Mouse (Mus musculus) G1E (cell line): ENCODE results near the gene Iqgap1. TPM values are rescaled to one million over a fixed set of nuclear protein-coding genes. Genes with fewer than 3 reads are reported as not detected.

Source experiments
- ATAC-seq: 2 replicates; pipeline ENCODE4 v1.8.0; 2016; ENCODE audit warnings: mild to moderate bottlenecking; ENCODE audit not compliant: insufficient number of reproducible peaks, poor library complexity, low FRiP score, severe bottlenecking; ENCODE audit errors: extremely low read depth
- DNase-seq: peaks from one replicate; pipeline ENCODE4 v3.0.0; 2012; ENCODE audit warnings: low spot score
- H3K27me3 ChIP-seq: 2 replicates; pipeline ENCODE4 v1.6.1; 2012; ENCODE audit warnings: mild to moderate bottlenecking, low read length, inconsistent platforms; ENCODE audit not compliant: insufficient read depth
- H3K36me3 ChIP-seq: replicated peaks from 2 replicates; pipeline ENCODE3; 2012; ENCODE audit warnings: mild to moderate bottlenecking, inconsistent platforms
- H3K4me1 ChIP-seq: 2 replicates; pipeline ENCODE4 v1.6.1; 2012; ENCODE audit warnings: low read depth, low read length, inconsistent platforms, mixed read lengths; ENCODE audit not compliant: insufficient read depth
- H3K4me3 ChIP-seq: 2 replicates; pipeline ENCODE4 v1.5.1; 2012; ENCODE audit warnings: low read depth, mild to moderate bottlenecking, inconsistent platforms, low read length, moderate library complexity, mixed read lengths
- H3K9me3 ChIP-seq: replicated peaks from 2 replicates; pipeline ENCODE4 v1.6.1; 2012; ENCODE audit warnings: inconsistent platforms
- CTCF ChIP-seq: IDR thresholded peaks from 2 replicates; pipeline ENCODE4 v1.5.1; 2012; ENCODE audit warnings: low read depth, low read length, inconsistent platforms, mixed read lengths
- GATA1 ChIP-seq: IDR thresholded peaks from 2 replicates; pipeline ENCODE4 v1.6.1; 2012; ENCODE audit warnings: borderline replicate concordance, low read length, inconsistent platforms, mixed read lengths
- GATA2 ChIP-seq: IDR thresholded peaks from 2 replicates; pipeline ENCODE4 v1.6.1; 2012; ENCODE audit warnings: low read depth, low read length, inconsistent platforms, borderline replicate concordance
- POLR2AphosphoS5 ChIP-seq: IDR thresholded peaks from 2 replicates; pipeline ENCODE4 v1.6.1; 2012; ENCODE audit warnings: low read depth, low read length, inconsistent platforms; ENCODE audit not compliant: insufficient replicate concordance
- TAL1 ChIP-seq: conservative IDR thresholded peaks from 2 replicates; pipeline ENCODE4 v1.6.1; 2012; ENCODE audit warnings: low read depth, low read length, inconsistent platforms, mixed read lengths
- polyA plus RNA-seq: library from polyadenylated mRNA; stranded (reverse); fragments of >175 nt; gene quantifications from 2 replicates; pipeline ENCODE4 v1.2.3, GENCODE M21; 2012
- total RNA-seq, 2 experiments: library from RNA; stranded (forward) in 1 of 2; stranded (reverse) in 1 of 2; fragments of 200-1000 nt in 1 of 2; fragments of >200 nt in 1 of 2; fragmentation: Nextera tagmentation in 1 of 2; gene quantifications; 2 replicates each; pipeline ENCODE4 v1.2.3; 2014 to 2017

Iqgap1 gene
- total and polyA plus RNA-seq, 3 experiments: 22.0 to 179 (median 174) TPM

GRCm38 (mm10) chr7:80698940-80699339 is 126.8 kb downstream of the Iqgap1 start:
- DNase-seq (no peak), ATAC-seq (no peak)
- H3K4me1 ChIP-seq: peaks cover 69% of the 10 kb centered on the region
- TF ChIP-seq TAL1 (no peak), CTCF (no peak)
- H3K9me3 ChIP-seq: peaks cover 9% of the 10 kb centered on the region
- no peak overlapping the region for H3K4me3 ChIP-seq
- H3K27me3 ChIP-seq: no peaks in the 10 kb centered on the region
- H3K36me3 ChIP-seq: no peaks in the 10 kb centered on the region

- H3K4me1 ChIP-seq: peaks cover 59% of the 10 kb centered on the region
- H3K4me3 ChIP-seq: no peak overlapping the region
- TF ChIP-seq POLR2AphosphoS5 (no peak), TAL1 (no peak), GATA2 (no peak), CTCF (no peak), GATA1 (no peak)
- no peaks in the 10 kb centered on the region for H3K36me3 ChIP-seq
- DNase-seq (no peak), ATAC-seq (no peak)
- no peaks in the 10 kb centered on the region for H3K27me3 ChIP-seq
- peaks cover 9% of the 10 kb centered on the region for H3K9me3 ChIP-seq
Observed at GRCm38 (mm10) chr7:80697859-80698258, 127.9 kb downstream of the Iqgap1 start.

GRCm38 (mm10) chr7:80696903-80697302 is 128.9 kb downstream of the Iqgap1 start:
- Histone ChIP-seq H3K27me3 (no peaks in the 10 kb centered on the region), H3K4me1 (peaks cover 52% of the 10 kb centered on the region), H3K4me3 (no peak overlapping the region; the same call in 1 of the 2 replicates), H3K36me3 (no peaks in the 10 kb centered on the region), H3K9me3 (peaks cover 9% of the 10 kb centered on the region)
- TF ChIP-seq GATA1: no peak
- TF ChIP-seq TAL1: no peak
- TF ChIP-seq GATA2: no peak
- TF ChIP-seq POLR2AphosphoS5: no peak
- no peak for TF ChIP-seq CTCF
- ATAC-seq (peak; percentile 78), DNase-seq (no peak)

GRCm38 (mm10) chr7:80696334-80696733 is 129.4 kb downstream of the Iqgap1 start:
- Histone ChIP-seq H3K4me3 (no peak overlapping the region), H3K36me3 (no peaks in the 10 kb centered on the region), H3K4me1 (peaks cover 52% of the 10 kb centered on the region), H3K9me3 (peaks cover 9% of the 10 kb centered on the region), H3K27me3 (no peaks in the 10 kb centered on the region)
- DNase-seq: no peak
- TF ChIP-seq GATA1 (no peak), TAL1 (no peak), POLR2AphosphoS5 (no peak), GATA2 (no peak), CTCF (no peak)
- ATAC-seq: no peak

- no peak for DNase-seq
- no peak overlapping the region for H3K4me3 ChIP-seq
- no peak for ATAC-seq
- H3K9me3 ChIP-seq: no peaks in the 10 kb centered on the region; the same call in 1 of the 2 replicates
- no peaks in the 10 kb centered on the region for H3K36me3 ChIP-seq
- H3K27me3 ChIP-seq: no peaks in the 10 kb centered on the region
- TF ChIP-seq GATA1: no peak
- TF ChIP-seq GATA2: no peak
- no peak for TF ChIP-seq TAL1
- TF ChIP-seq POLR2AphosphoS5: no peak
- no peak for TF ChIP-seq CTCF
- H3K4me1 ChIP-seq: peaks cover 51% of the 10 kb centered on the region
Observed at GRCm38 (mm10) chr7:80692472-80692871, 133.3 kb downstream of the Iqgap1 start.

- DNase-seq: no peak
- no peaks in the 10 kb centered on the region; the same call in 1 of the 2 replicates for H3K9me3 ChIP-seq
- H3K4me3 ChIP-seq: no peak overlapping the region
- TF ChIP-seq CTCF (no peak), POLR2AphosphoS5 (no peak), GATA1 (no peak), GATA2 (no peak), TAL1 (no peak)
- no peaks in the 10 kb centered on the region for H3K36me3 ChIP-seq
- peaks cover 47% of the 10 kb centered on the region for H3K4me1 ChIP-seq
- ATAC-seq: no peak
- no peaks in the 10 kb centered on the region for H3K27me3 ChIP-seq
Observed at GRCm38 (mm10) chr7:80691131-80691530, 134.6 kb downstream of the Iqgap1 start.

- H3K9me3 ChIP-seq: no peaks in the 10 kb centered on the region; the same call in 1 of the 2 replicates
- TF ChIP-seq POLR2AphosphoS5: no peak
- no peaks in the 10 kb centered on the region for H3K27me3 ChIP-seq
- peaks cover 51% of the 10 kb centered on the region for H3K4me1 ChIP-seq
- peak overlapping the region; percentile 94 for H3K4me3 ChIP-seq
- ATAC-seq: no peak
- H3K36me3 ChIP-seq: peaks cover 11% of the 10 kb centered on the region
- no peak for DNase-seq
Observed at GRCm38 (mm10) chr7:80689221-80689591, 136.6 kb downstream of the Iqgap1 start.
